Mouse (Mus musculus) cerebellum, postnatal 14 days (tissue): ENCODE results near the gene Vmn2r74.

Source experiments
- DNase-seq, 2 experiments: peaks; one replicate each; pipeline ENCODE4 v3.0.0; 2021; ENCODE audit warnings: mixed read lengths in 2 of 2

The Vmn2r74 gene

GRCm38 (mm10) chr7:85961529-85961928, at the start of gene Vmn2r74:
Vmn2r74 (minus strand) TSS chr7:85961629.
- no peak for DNase-seq

- DNase-seq = no peak
Measured at GRCm38 (mm10) chr7:86007533-86007932, 46.1 kb upstream of the Vmn2r74 start.
